Comparison of ENCODE assay signal across 25 mouse cellular contexts in the genomic region with DNA sequence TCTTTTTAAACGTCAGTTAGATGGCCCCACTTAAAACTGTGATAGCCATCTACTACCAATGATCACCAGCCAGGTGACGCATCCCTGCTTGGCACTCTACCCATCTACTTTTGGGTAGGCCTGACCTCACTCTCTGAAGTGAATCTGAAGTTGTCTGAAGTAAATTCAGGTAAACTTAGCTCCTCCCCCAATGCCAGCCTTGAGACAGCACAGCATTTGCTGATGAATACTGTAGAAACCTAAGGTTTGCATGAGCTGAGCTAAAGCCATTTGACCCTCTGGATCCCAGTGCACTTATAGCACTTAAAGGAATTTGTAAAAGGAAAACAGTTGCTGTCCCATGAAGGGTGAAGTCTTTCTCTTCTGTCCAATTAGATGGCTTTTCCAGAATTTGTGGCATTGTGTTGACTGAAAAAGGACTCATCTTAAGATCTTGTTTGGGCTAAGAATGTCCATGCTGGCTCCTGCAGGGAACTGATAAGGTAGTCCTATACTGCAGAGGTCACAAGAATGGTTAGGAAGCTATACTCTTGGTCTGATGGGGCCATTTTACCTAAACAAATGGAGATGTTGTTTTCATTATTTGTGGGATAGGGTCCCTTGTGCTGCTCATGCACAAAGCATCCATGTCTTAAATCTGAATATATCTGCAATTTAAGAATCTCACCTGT. TPM values are rescaled to one million over a fixed set of nuclear protein-coding genes. Genes with fewer than 3 reads are reported as not detected.
DNase-seq lines count a peak whose midpoint lies in the region; ATAC-seq and TF ChIP-seq lines count a peak whose summit lies in the region.
"Had no signal": no experiment of that assay in that cellular context is flagged by ENCODE, and none has a peak within 500 bp of the region (broad histone marks: within the 10 kb centered on the region; RNA-seq: fewer than 3 reads in every experiment).

No protein-coding gene starts in this region.

- TF ChIP-seq CTCF in layer of hippocampus, adult 2 months (conservative IDR thresholded peaks at IDR 0.05), result no peak

- H3K4me3 ChIP-seq in liver, embryonic 12.5 days, result no peak overlapping the region
- no peak overlapping the region for H3K4me3 ChIP-seq in liver, embryonic 16.5 days (ENCODE audit: low read depth, low read length)
- H3K4me3 ChIP-seq in layer of hippocampus, adult 2 months, result no peak overlapping the region
- H3K4me3 ChIP-seq: embryonic facial prominence, embryonic 15.5 days; forebrain, embryonic 12.5 days; heart, adult 2 months; heart, embryonic 15.5 days; hindbrain, embryonic 13.5 days had no signal

- DNase-seq in spleen, adult 12 weeks (ENCODE audit: low spot score), result peak; percentile 6
- DNase-seq in spleen, postnatal 4 days (ENCODE audit: low spot score in 2 of 2), result no peak
- DNase-seq in lung, postnatal 14 days, result no peak
- no peak for DNase-seq in kidney, adult 18-20 months
- no peak for DNase-seq in layer of hippocampus, adult 2 months (ENCODE audit: low spot score in 2 of 2)
- DNase-seq: adrenal gland, adult 2 months; adrenal gland, postnatal 25 days; cerebellum, adult 11 months; cerebellum, adult 8-10 months; cerebellum, postnatal 14 days; embryo, embryonic 11 days; gastrocnemius, postnatal 10 days; heart, adult 2 months; heart, postnatal 14 days had no signal

- no peaks in the 10 kb centered on the region for H3K9me3 ChIP-seq in liver, embryonic 12.5 days (replicated peaks)
- no peaks in the 10 kb centered on the region for H3K9me3 ChIP-seq in liver, embryonic 16.5 days (replicated peaks; ENCODE audit: control insufficient read depth, low read length)
- H3K9me3 ChIP-seq: embryonic facial prominence, embryonic 15.5 days; forebrain, embryonic 12.5 days; heart, embryonic 15.5 days; hindbrain, embryonic 13.5 days had no signal

- no peak overlapping the region for H3K9ac ChIP-seq in liver, embryonic 12.5 days
- no peak overlapping the region for H3K9ac ChIP-seq in liver, embryonic 16.5 days (ENCODE audit: low read depth, low read length)
- H3K9ac ChIP-seq: embryonic facial prominence, embryonic 15.5 days; forebrain, embryonic 12.5 days; heart, embryonic 15.5 days; hindbrain, embryonic 13.5 days had no signal

- WGBS in liver, embryonic 12.5 days (ENCODE audit: insufficient replicate concordance), result 75% methylated on average over 2 of the region's 2 CpGs
- WGBS in liver, embryonic 16.5 days (ENCODE audit: insufficient replicate concordance), result 69% methylated on average over 2 of the region's 2 CpGs

- H3K27me3 ChIP-seq in liver, embryonic 12.5 days (replicated peaks), result no peaks in the 10 kb centered on the region
- H3K27me3 ChIP-seq in liver, embryonic 16.5 days (ENCODE audit: control insufficient read depth, insufficient read depth, low read depth, low read length), result no peaks in the 10 kb centered on the region
- H3K27me3 ChIP-seq: CH12.LX; embryonic facial prominence, embryonic 15.5 days; forebrain, embryonic 12.5 days; heart, embryonic 15.5 days; hindbrain, embryonic 13.5 days; Patski had no signal

- peak; percentile 85 for ATAC-seq in liver, embryonic 12.5 days
- peak; percentile 77 for ATAC-seq in liver, embryonic 16.5 days (ENCODE audit: low read depth)
- ATAC-seq: activated CD4-positive, CD25-positive, alpha-beta regulatory T cell, adult 4 months; forebrain, embryonic 16.5 days; Patski had no signal

- 0 out of 2 replicates have a peak overlapping the region, but pooled peaks have one; percentile 4 for H3K4me2 ChIP-seq in liver, embryonic 12.5 days
- no peak overlapping the region for H3K4me2 ChIP-seq in liver, embryonic 16.5 days (ENCODE audit: low read depth, low read length)
- H3K4me2 ChIP-seq: embryonic facial prominence, embryonic 15.5 days; forebrain, embryonic 12.5 days; heart, embryonic 11.5 days; heart, embryonic 15.5 days; hindbrain, embryonic 13.5 days had no signal

- H3K4me1 ChIP-seq in liver, embryonic 12.5 days, result peaks cover 19% of the 10 kb centered on the region
- H3K4me1 ChIP-seq in liver, embryonic 16.5 days (ENCODE audit: control insufficient read depth, low read depth, low read length), result peaks cover 12% of the 10 kb centered on the region
- H3K4me1 ChIP-seq: embryonic facial prominence, embryonic 15.5 days; forebrain, embryonic 12.5 days; hindbrain, embryonic 13.5 days had no signal

- no peaks in the 10 kb centered on the region for H3K36me3 ChIP-seq in liver, embryonic 12.5 days
- no peaks in the 10 kb centered on the region for H3K36me3 ChIP-seq in liver, embryonic 16.5 days (ENCODE audit: control insufficient read depth, insufficient read depth)
- H3K36me3 ChIP-seq: embryonic facial prominence, embryonic 15.5 days; forebrain, embryonic 12.5 days; heart, embryonic 15.5 days; hindbrain, embryonic 13.5 days had no signal

- no peak overlapping the region for H3K27ac ChIP-seq in liver, embryonic 12.5 days
- H3K27ac ChIP-seq in liver, embryonic 16.5 days (ENCODE audit: low read length), result no peak overlapping the region
- H3K27ac ChIP-seq in layer of hippocampus, adult 2 months, result no peak overlapping the region
- H3K27ac ChIP-seq: embryonic facial prominence, embryonic 15.5 days; forebrain, embryonic 12.5 days; heart, adult 2 months; heart, embryonic 15.5 days; hindbrain, embryonic 13.5 days had no signal

RNA-seq across cellular contexts. Expression of a gene that starts 50.4 kb away (rescaled TPM):
- 54.2 and 61.1 TPM in 2 replicates for polyA plus RNA-seq in liver, embryonic 12.5 days (2016; fragmentation: Nextera tagmentation; extraction: Ambion mirVana)
- 84.8 and 86.7 TPM in 2 replicates for polyA plus RNA-seq in liver, embryonic 16.5 days (2015; fragmentation: Nextera tagmentation; extraction: Ambion mirVana)
- 10 to 100 TPM; 24.3 to 31.0 TPM for total RNA-seq in layer of hippocampus, adult 2 months (2021)
- polyA plus RNA-seq: activated CD4-positive, CD25-positive, alpha-beta regulatory T cell, adult 4 months had no signal

RNA-seq across cellular contexts. Expression of a gene that starts 51.0 kb away (rescaled TPM):
- 150 TPM in 2 replicates for polyA plus RNA-seq in liver, embryonic 12.5 days (2016; fragmentation: Nextera tagmentation; extraction: Ambion mirVana)
- polyA plus RNA-seq in liver, embryonic 16.5 days (2015; fragmentation: Nextera tagmentation; extraction: Ambion mirVana), result 83.8 and 93.1 TPM in 2 replicates
- 100 to 1,000 TPM; 101 to 106 TPM for total RNA-seq in layer of hippocampus, adult 2 months (2021)
